Mouse (Mus musculus) liver, embryonic 12.5 days (tissue): Measurements from ENCODE around the gene Slc25a39. TPM values are rescaled to one million over a fixed set of nuclear protein-coding genes. Genes with fewer than 3 reads are reported as not detected.
A peak's percentile ranks its signal among the peaks of the same experiment; 100 is the strongest.

Experiments used
- ATAC-seq: fragments of 200-750 bp; cut with Nextera tagmentation; 2 replicates; pipeline ENCODE4 v1.8.0; 2017; ENCODE audit warnings: moderate number of reproducible peaks, mild to moderate bottlenecking, moderate library complexity
- H3K27ac ChIP-seq: fragments of 300-500 bp; sonication (generic); 2 replicates; pipeline ENCODE4 v1.5.1; 2016; ENCODE audit warnings: mild to moderate bottlenecking
- H3K27me3 ChIP-seq: fragments of 300-500 bp; sonication (generic); replicated peaks from 2 replicates; pipeline ENCODE4 v1.6.1; 2016; ENCODE audit warnings: mild to moderate bottlenecking, moderate library complexity
- H3K36me3 ChIP-seq: fragments of 300-500 bp; sonication (generic); 2 replicates; pipeline ENCODE4 v1.6.1; 2016; ENCODE audit warnings: mild to moderate bottlenecking, moderate library complexity
- H3K4me1 ChIP-seq: fragments of 300-500 bp; sonication (generic); 2 replicates; pipeline ENCODE4 v1.6.1; 2016
- H3K4me2 ChIP-seq: fragments of 300-500 bp; sonication (generic); 2 replicates; pipeline ENCODE4 v1.6.1; 2016; ENCODE audit warnings: mild to moderate bottlenecking, moderate library complexity
- H3K4me3 ChIP-seq: fragments of 300-500 bp; sonication (generic); 2 replicates; pipeline ENCODE4 v1.5.1; 2016; ENCODE audit warnings: mild to moderate bottlenecking, moderate library complexity
- H3K9ac ChIP-seq: fragments of 300-500 bp; sonication (generic); 2 replicates; pipeline ENCODE4 v1.6.1; 2016; ENCODE audit warnings: mild to moderate bottlenecking, moderate library complexity
- H3K9me3 ChIP-seq: fragments of 300-500 bp; sonication (generic); replicated peaks from 2 replicates; pipeline ENCODE4 v1.6.1; 2016; ENCODE audit warnings: mild to moderate bottlenecking, moderate library complexity
- WGBS: fragments of 180-500 bp; shearing (Covaris S2); methylation state at CpG from one replicate; pipeline ENCODE4 v1.1.7; 2016; ENCODE audit not compliant: insufficient replicate concordance; 5-methylcytosine and 5-hydroxymethylcytosine counted together
- polyA plus RNA-seq: library from polyadenylated mRNA; unstranded; fragments of >200 nt; fragmentation: Nextera tagmentation; extraction: Ambion mirVana; gene quantifications from 2 replicates; pipeline ENCODE4 v1.2.1, GENCODE M21; 2016

The Slc25a39 gene
- polyA plus RNA-seq, 1 experiment from 2014 or later, result 367 TPM

- Histone ChIP-seq H3K4me2 (no peak overlapping the region), H3K9ac (no peak overlapping the region), H3K4me3 (no peak overlapping the region), H3K27ac (no peak overlapping the region), H3K4me1 (peaks cover 56% of the 10 kb centered on the region), H3K27me3 (peaks cover 41% of the 10 kb centered on the region), H3K9me3 (no peaks in the 10 kb centered on the region), H3K36me3 (no peaks in the 10 kb centered on the region)
- no peak for ATAC-seq
- 27% methylated on average over 4 of the region's 4 CpGs for WGBS
Measured at GRCm38 (mm10) chr11:102385075-102385474, 22.7 kb downstream of the Slc25a39 start.

GRCm38 (mm10) chr11:102384418-102384817, 23.3 kb downstream of the Slc25a39 start:
- Histone ChIP-seq H3K9me3 (no peaks in the 10 kb centered on the region; the same call in 1 of the 2 replicates), H3K9ac (peak overlapping the region; percentile 47; the same call in 1 of the 2 replicates), H3K36me3 (0 out of 2 replicates have a peak, but pooled peaks cover under 1% of the 10 kb centered on the region), H3K27me3 (peaks cover 38% of the 10 kb centered on the region), H3K4me2 (no peak overlapping the region), H3K4me3 (no peak overlapping the region), H3K4me1 (peaks cover 57% of the 10 kb centered on the region), H3K27ac (no peak overlapping the region)
- WGBS, result 55% methylated on average over 2 of the region's 2 CpGs
- ATAC-seq, result no peak

DNA sequence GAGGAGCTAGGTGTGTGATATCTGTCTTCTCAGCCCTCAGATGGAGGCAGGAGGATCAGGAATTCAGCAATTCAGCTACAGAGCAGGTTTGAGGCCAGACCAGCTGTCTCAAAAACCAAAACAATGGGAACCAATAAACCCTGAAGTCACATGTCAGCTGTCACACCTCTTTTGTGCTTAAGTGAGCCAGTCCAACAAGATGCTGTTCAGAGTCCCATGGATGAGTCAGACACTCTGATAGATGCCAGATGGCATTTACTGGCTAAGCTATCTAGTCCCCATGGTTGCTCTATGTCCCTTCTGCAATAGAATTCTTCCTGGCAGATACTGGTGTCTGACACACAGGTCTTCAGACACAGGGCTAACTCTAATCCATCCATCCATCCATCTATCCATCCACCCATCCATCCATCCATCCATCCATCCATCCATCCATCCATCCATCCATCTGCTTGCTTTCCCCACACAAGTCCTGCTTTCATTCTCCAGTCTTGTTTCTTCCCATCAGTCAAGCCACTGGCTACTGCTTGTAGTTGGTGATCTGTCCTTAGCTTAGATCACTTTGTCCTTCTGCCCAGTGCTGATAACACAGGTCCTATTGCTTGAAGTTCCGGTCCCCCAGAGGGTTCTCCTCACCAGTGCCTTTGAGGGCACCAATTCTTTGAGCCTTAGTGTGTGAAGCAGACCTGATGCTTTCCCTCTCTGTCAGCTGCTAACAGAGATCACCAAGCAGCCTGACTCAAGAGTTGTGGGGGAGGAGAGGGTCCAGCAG, 24.2 kb downstream of the Slc25a39 start:
- peaks cover 8% of the 10 kb centered on the region for H3K9me3 ChIP-seq
- H3K27ac ChIP-seq, result peak overlapping the region; percentile 53; the same call in 1 of the 2 replicates
- H3K4me1 ChIP-seq, result peaks cover 57% of the 10 kb centered on the region
- 42% methylated on average over 1 of the region's 1 CpGs for WGBS
- H3K9ac ChIP-seq, result peak overlapping the region; percentile 47
- ATAC-seq, result peak; percentile 70
- H3K4me3 ChIP-seq, result no peak overlapping the region
- H3K36me3 ChIP-seq, result peaks cover 8% of the 10 kb centered on the region; the same call in 1 of the 2 replicates
- H3K4me2 ChIP-seq, result peak overlapping the region; percentile 14; the same call in 1 of the 2 replicates
- H3K27me3 ChIP-seq, result peaks cover 35% of the 10 kb centered on the region

DNA sequence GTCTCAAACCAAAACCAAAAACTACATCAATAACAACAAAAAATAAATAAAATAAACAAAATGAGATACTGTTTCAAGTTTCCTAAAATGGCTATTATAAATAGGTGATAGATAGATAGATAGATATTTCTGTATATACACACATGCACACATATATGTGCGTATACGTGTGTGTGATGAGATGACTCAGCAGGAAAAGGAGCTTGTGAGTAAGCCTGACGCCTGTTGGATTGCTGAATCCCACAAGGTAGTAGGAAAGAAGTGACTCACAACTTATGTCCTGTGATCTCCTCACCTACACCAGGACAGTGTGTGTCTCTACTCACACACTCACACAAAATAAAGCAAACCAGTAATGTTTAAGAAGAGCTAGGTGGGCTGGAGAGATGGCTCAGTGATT, 25.0 kb downstream of the Slc25a39 start:
- peak overlapping the region; percentile 37; the same call in 1 of the 2 replicates for H3K27ac ChIP-seq
- H3K27me3 ChIP-seq, result peaks cover 34% of the 10 kb centered on the region
- no peak for ATAC-seq
- 55% methylated on average over 3 of the region's 3 CpGs for WGBS
- peaks cover 60% of the 10 kb centered on the region for H3K4me1 ChIP-seq
- H3K36me3 ChIP-seq, result peaks cover 8% of the 10 kb centered on the region; the same call in 1 of the 2 replicates
- no peak overlapping the region for H3K4me3 ChIP-seq
- H3K9me3 ChIP-seq, result peaks cover 9% of the 10 kb centered on the region
- H3K9ac ChIP-seq, result peak overlapping the region; percentile 47; the same call in 1 of the 2 replicates
- H3K4me2 ChIP-seq, result no peak overlapping the region

DNA sequence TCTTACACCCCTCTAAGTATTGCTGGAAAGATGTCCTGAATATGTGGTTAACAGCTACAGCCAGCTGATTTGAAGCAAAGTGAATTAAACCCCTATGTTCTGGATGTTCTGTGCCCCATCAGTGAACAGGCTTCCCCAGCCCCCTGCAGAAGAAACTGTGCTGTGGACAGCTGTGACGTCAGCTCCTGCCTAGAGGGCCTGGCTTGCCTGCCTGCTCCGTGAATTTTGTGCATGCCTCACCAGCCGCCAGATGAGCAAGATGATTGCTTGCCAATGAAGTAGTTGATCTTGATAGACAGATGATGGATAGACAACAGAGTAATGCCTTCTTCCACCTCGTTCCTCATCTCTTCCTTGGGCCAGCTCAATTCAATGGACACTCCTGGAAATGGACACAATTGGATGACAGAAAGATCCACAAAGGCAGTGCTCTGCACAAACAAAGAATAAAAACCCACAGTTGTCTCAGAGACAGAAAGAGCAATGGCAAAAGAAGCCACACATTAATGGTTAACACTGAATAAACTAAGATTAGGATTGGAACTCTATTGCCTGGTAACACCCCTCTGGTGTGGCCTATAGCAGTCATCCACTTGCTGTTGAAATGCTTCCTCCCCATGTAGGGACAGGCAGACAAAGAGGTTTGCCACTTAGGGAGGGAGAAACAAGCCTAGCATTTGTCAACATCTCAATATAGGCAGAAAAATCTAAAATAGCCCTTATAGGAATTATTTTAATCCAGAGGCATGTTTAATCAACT, 26.2 kb downstream of the Slc25a39 start:
- H3K36me3 ChIP-seq, result peaks cover 8% of the 10 kb centered on the region; the same call in 1 of the 2 replicates
- peak overlapping the region; percentile 39 for H3K27ac ChIP-seq
- peaks cover 70% of the 10 kb centered on the region for H3K4me1 ChIP-seq
- no peak overlapping the region; the same call in 1 of the 2 replicates for H3K9ac ChIP-seq
- ATAC-seq, result no peak
- H3K9me3 ChIP-seq, result peaks cover 9% of the 10 kb centered on the region
- peaks cover 23% of the 10 kb centered on the region for H3K27me3 ChIP-seq
- H3K4me2 ChIP-seq, result no peak overlapping the region
- 38% methylated on average over 4 of the region's 4 CpGs for WGBS
- H3K4me3 ChIP-seq, result no peak overlapping the region

- no peak overlapping the region for H3K4me2 ChIP-seq
- no peak for ATAC-seq
- H3K27ac ChIP-seq, result no peak overlapping the region
- peaks cover 8% of the 10 kb centered on the region; the same call in 1 of the 2 replicates for H3K36me3 ChIP-seq
- H3K27me3 ChIP-seq, result peaks cover 10% of the 10 kb centered on the region
- peaks cover 9% of the 10 kb centered on the region for H3K9me3 ChIP-seq
- no peak overlapping the region for H3K4me3 ChIP-seq
- WGBS, result 69% methylated on average over 5 of the region's 5 CpGs
- H3K4me1 ChIP-seq, result peaks cover 79% of the 10 kb centered on the region
- no peak overlapping the region for H3K9ac ChIP-seq
Measured at GRCm38 (mm10) chr11:102380091-102380490, 27.7 kb downstream of the Slc25a39 start.

- peak overlapping the region; percentile 87; the same call in 1 of the 2 replicates for H3K9ac ChIP-seq
- H3K4me3 ChIP-seq, result peak overlapping the region; percentile 50; the same call in 1 of the 2 replicates
- H3K36me3 ChIP-seq, result peaks cover 8% of the 10 kb centered on the region; the same call in 1 of the 2 replicates
- ATAC-seq, result no peak
- H3K27ac ChIP-seq, result peak overlapping the region; percentile 99
- peak overlapping the region; percentile 80 for H3K4me2 ChIP-seq
- WGBS, result 43% methylated on average over 12 of the region's 12 CpGs
- H3K27me3 ChIP-seq, result peaks cover 22% of the 10 kb centered on the region
- H3K4me1 ChIP-seq, result peaks cover 80% of the 10 kb centered on the region
- peaks cover 9% of the 10 kb centered on the region for H3K9me3 ChIP-seq
Measured at GRCm38 (mm10) chr11:102377186-102377585, 30.6 kb downstream of the Slc25a39 start.

GRCm38 (mm10) chr11:102376196-102376835, 31.4 kb downstream of the Slc25a39 start:
- Histone ChIP-seq H3K4me3 (peak overlapping the region; percentile 50), H3K4me2 (peak overlapping the region; percentile 80), H3K9ac (peak overlapping the region; percentile 87), H3K27me3 (peaks cover 21% of the 10 kb centered on the region), H3K36me3 (peaks cover 8% of the 10 kb centered on the region; the same call in 1 of the 2 replicates), H3K9me3 (peaks cover 9% of the 10 kb centered on the region), H3K27ac (peak overlapping the region; percentile 99), H3K4me1 (peaks cover 78% of the 10 kb centered on the region)
- peak; percentile 9; the same call in 1 of the 2 replicates for ATAC-seq
- WGBS, result 21% methylated on average over 8 of the region's 8 CpGs

- peak overlapping the region; percentile 80 for H3K4me2 ChIP-seq
- peaks cover 77% of the 10 kb centered on the region for H3K4me1 ChIP-seq
- peak overlapping the region; percentile 87 for H3K9ac ChIP-seq
- peaks cover 9% of the 10 kb centered on the region for H3K9me3 ChIP-seq
- H3K27ac ChIP-seq, result peak overlapping the region; percentile 99
- WGBS, result 3% methylated on average over 23 of the region's 23 CpGs
- peak; percentile 92 for ATAC-seq
- peaks cover 8% of the 10 kb centered on the region; the same call in 1 of the 2 replicates for H3K36me3 ChIP-seq
- peak overlapping the region; percentile 50 for H3K4me3 ChIP-seq
- peaks cover 29% of the 10 kb centered on the region for H3K27me3 ChIP-seq
Measured at GRCm38 (mm10) chr11:102375196-102376173, 32.3 kb downstream of the Slc25a39 start.

GRCm38 (mm10) chr11:102374108-102374725, 33.5 kb downstream of the Slc25a39 start:
- ATAC-seq, result peak; percentile 1; the same call in 1 of the 2 replicates
- peaks cover 85% of the 10 kb centered on the region for H3K4me1 ChIP-seq
- WGBS, result 55% methylated on average over 7 of the region's 7 CpGs
- H3K36me3 ChIP-seq, result peaks cover 5% of the 10 kb centered on the region; the same call in 1 of the 2 replicates
- H3K9me3 ChIP-seq, result peaks cover 7% of the 10 kb centered on the region
- peak overlapping the region; percentile 87 for H3K9ac ChIP-seq
- peak overlapping the region; percentile 42 for H3K4me3 ChIP-seq
- H3K27me3 ChIP-seq, result peaks cover 29% of the 10 kb centered on the region
- peak overlapping the region; percentile 99 for H3K27ac ChIP-seq
- H3K4me2 ChIP-seq, result peak overlapping the region; percentile 80
